Mouse (Mus musculus): ENCODE data around the gene Sf3a3. TPM values are rescaled to one million over a fixed set of nuclear protein-coding genes. Genes with fewer than 3 reads are reported as not detected.
"Not testable (repeated sequence)": the region's sequence is repeated elsewhere in the genome, so short reads cannot be mapped to it uniquely, and the experiment has no call there.

The Sf3a3 gene
- total RNA-seq, 1 experiment: 117 TPM

GRCm38 (mm10) chr4:124712618-124713017, 2.0 kb upstream of the Sf3a3 start:
- Histone ChIP-seq H3K9ac (ENCODE audit: insufficient read depth, low read depth, low read length, poor library complexity, severe bottlenecking) (no peak overlapping the region), H3K4me3 (ENCODE audit: insufficient read depth in 1 of 2, low read depth in 1 of 2, low read length in 2 of 2, poor library complexity in 1 of 2, severe bottlenecking in 1 of 2) (no peak overlapping the region), H3K36me3 (ENCODE audit: control insufficient read depth, insufficient read depth, low read length, poor library complexity, severe bottlenecking) (peaks cover 8% of the 10 kb centered on the region; the same call in 1 of the 2 replicates), H3K9me3 (ENCODE audit: control insufficient read depth, insufficient read depth, low read depth, low read length) (no peaks in the 10 kb centered on the region), H3K27ac (ENCODE audit: insufficient read depth, low read depth, low read length, poor library complexity, severe bottlenecking) (no peak overlapping the region), H3K4me1 (ENCODE audit: control insufficient read depth in 2 of 2, insufficient read depth in 2 of 2, low read length in 2 of 2, poor library complexity in 1 of 2) (peaks cover 3 to 7% of the 10 kb centered on the region in 2 experiments; a peak in 1 of 4 replicates)
- TF ChIP-seq ZNF384 (IDR thresholded peaks at IDR 0.05; ENCODE audit: low read depth, low read length) (no peak), ZC3H11A (IDR thresholded peaks at IDR 0.05; ENCODE audit: borderline replicate concordance, low read depth, low read length) (no peak), CHD2 (IDR thresholded peaks at IDR 0.05; ENCODE audit: low read depth, low read length) (no peak), HCFC1 (IDR thresholded peaks at IDR 0.05; ENCODE audit: borderline replicate concordance, insufficient read depth, low read length) (no peak), MAFK (IDR thresholded peaks at IDR 0.05; ENCODE audit: insufficient read depth, low read depth, low read length) (no peak)
- DNase-seq (ENCODE audit: low read depth, low spot score): no peak
- in situ Hi-C loops (cut with MboI; ENCODE audit: low sequenced_read_pairs in 2 of 2, unreplicated experiment in 2 of 2): no loop called here

- H3K4me3 ChIP-seq (ENCODE audit: insufficient read depth in 1 of 2, low read depth in 1 of 2, low read length in 2 of 2, poor library complexity in 1 of 2, severe bottlenecking in 1 of 2); in situ Hi-C loops (cut with MboI; ENCODE audit: low sequenced_read_pairs in 2 of 2, unreplicated experiment in 2 of 2); H3K36me3 ChIP-seq (ENCODE audit: control insufficient read depth, insufficient read depth, low read length, poor library complexity, severe bottlenecking); H3K4me1 ChIP-seq (ENCODE audit: control insufficient read depth in 2 of 2, insufficient read depth in 2 of 2, low read length in 2 of 2, poor library complexity in 1 of 2); H3K9ac ChIP-seq (ENCODE audit: insufficient read depth, low read depth, low read length, poor library complexity, severe bottlenecking); DNase-seq (ENCODE audit: low read depth, low spot score); H3K9me3 ChIP-seq (ENCODE audit: control insufficient read depth, insufficient read depth, low read depth, low read length); H3K27ac ChIP-seq (ENCODE audit: insufficient read depth, low read depth, low read length, poor library complexity, severe bottlenecking): not testable (repeated sequence)
Measured at GRCm38 (mm10) chr4:124713850-124714249, 726 bp upstream of the Sf3a3 start.

- no peaks in the 10 kb centered on the region for H3K9me3 ChIP-seq (ENCODE audit: control insufficient read depth, insufficient read depth, low read depth, low read length)
- H3K9ac ChIP-seq (ENCODE audit: insufficient read depth, low read depth, low read length, poor library complexity, severe bottlenecking): no peak overlapping the region
- no peak overlapping the region for H3K27ac ChIP-seq (ENCODE audit: insufficient read depth, low read depth, low read length, poor library complexity, severe bottlenecking)
- no peak for DNase-seq (ENCODE audit: low read depth, low spot score)
- TF ChIP-seq ZC3H11A (IDR thresholded peaks at IDR 0.05; ENCODE audit: borderline replicate concordance, low read depth, low read length): no peak
- TF ChIP-seq ZNF384 (IDR thresholded peaks at IDR 0.05; ENCODE audit: low read depth, low read length): no peak
- TF ChIP-seq HCFC1 (IDR thresholded peaks at IDR 0.05; ENCODE audit: borderline replicate concordance, insufficient read depth, low read length): no peak
- TF ChIP-seq CHD2 (IDR thresholded peaks at IDR 0.05; ENCODE audit: low read depth, low read length): no peak
- no peak for TF ChIP-seq MAFK (IDR thresholded peaks at IDR 0.05; ENCODE audit: insufficient read depth, low read depth, low read length)
- H3K4me1 ChIP-seq (ENCODE audit: control insufficient read depth in 2 of 2, insufficient read depth in 2 of 2, low read length in 2 of 2, poor library complexity in 1 of 2): 0 out of 4 replicates have a peak, but pooled peaks cover 0 to 2% of the 10 kb centered on the region in 2 experiments
- in situ Hi-C loops (cut with MboI; ENCODE audit: low sequenced_read_pairs in 2 of 2, unreplicated experiment in 2 of 2): no loop called here
- H3K4me3 ChIP-seq (ENCODE audit: insufficient read depth in 1 of 2, low read depth in 1 of 2, low read length in 2 of 2, poor library complexity in 1 of 2, severe bottlenecking in 1 of 2): no peak overlapping the region
- peaks cover 42% of the 10 kb centered on the region for H3K36me3 ChIP-seq (ENCODE audit: control insufficient read depth, insufficient read depth, low read length, poor library complexity, severe bottlenecking)
Measured at GRCm38 (mm10) chr4:124719101-124719500, 4.5 kb downstream of the Sf3a3 start.

GRCm38 (mm10) chr4:124726121-124726520, 11.5 kb downstream of the Sf3a3 start:
- H3K36me3 ChIP-seq (ENCODE audit: control insufficient read depth, insufficient read depth, low read length, poor library complexity, severe bottlenecking): peaks cover 61% of the 10 kb centered on the region
- TF ChIP-seq ZNF384 (IDR thresholded peaks at IDR 0.05; ENCODE audit: low read depth, low read length): no peak
- no peak for TF ChIP-seq CHD2 (IDR thresholded peaks at IDR 0.05; ENCODE audit: low read depth, low read length)
- no peak for TF ChIP-seq ZC3H11A (IDR thresholded peaks at IDR 0.05; ENCODE audit: borderline replicate concordance, low read depth, low read length)
- TF ChIP-seq MAFK (IDR thresholded peaks at IDR 0.05; ENCODE audit: insufficient read depth, low read depth, low read length): no peak
- in situ Hi-C loops (cut with MboI; ENCODE audit: low sequenced_read_pairs in 2 of 2, unreplicated experiment in 2 of 2): no loop called here

GRCm38 (mm10) chr4:124736952-124737351, 22.4 kb downstream of the Sf3a3 start:
- TF ChIP-seq ZNF384 (IDR thresholded peaks at IDR 0.05; ENCODE audit: low read depth, low read length): no peak
- no peak for TF ChIP-seq MAFK (IDR thresholded peaks at IDR 0.05; ENCODE audit: insufficient read depth, low read depth, low read length)
- no peak for TF ChIP-seq CHD2 (IDR thresholded peaks at IDR 0.05; ENCODE audit: low read depth, low read length)
- TF ChIP-seq ZC3H11A (IDR thresholded peaks at IDR 0.05; ENCODE audit: borderline replicate concordance, low read depth, low read length): no peak
- DNase-seq (ENCODE audit: low read depth, low spot score): no peak
- peaks cover 2 to 8% of the 10 kb centered on the region in 2 experiments; a peak in 1 of 4 replicates for H3K4me1 ChIP-seq (ENCODE audit: control insufficient read depth in 2 of 2, insufficient read depth in 2 of 2, low read length in 2 of 2, poor library complexity in 1 of 2)
- no peaks in the 10 kb centered on the region for H3K9me3 ChIP-seq (ENCODE audit: control insufficient read depth, insufficient read depth, low read depth, low read length)
- H3K9ac ChIP-seq (ENCODE audit: insufficient read depth, low read depth, low read length, poor library complexity, severe bottlenecking): no peak overlapping the region
- no peak overlapping the region for H3K4me3 ChIP-seq (ENCODE audit: insufficient read depth in 1 of 2, low read depth in 1 of 2, low read length in 2 of 2, poor library complexity in 1 of 2, severe bottlenecking in 1 of 2)
- peaks cover 6% of the 10 kb centered on the region for H3K36me3 ChIP-seq (ENCODE audit: control insufficient read depth, insufficient read depth, low read length, poor library complexity, severe bottlenecking)
- H3K27ac ChIP-seq (ENCODE audit: insufficient read depth, low read depth, low read length, poor library complexity, severe bottlenecking): no peak overlapping the region
- in situ Hi-C loops (cut with MboI; ENCODE audit: low sequenced_read_pairs in 2 of 2, unreplicated experiment in 2 of 2): no loop called here

More at GRCm38 (mm10) chr4:124726121-124726520, 11.5 kb downstream of the Sf3a3 start:
- DNase-seq (ENCODE audit: low read depth, low spot score): no peak
- no peak overlapping the region for H3K27ac ChIP-seq (ENCODE audit: insufficient read depth, low read depth, low read length, poor library complexity, severe bottlenecking)
- H3K4me3 ChIP-seq (ENCODE audit: insufficient read depth in 1 of 2, low read depth in 1 of 2, low read length in 2 of 2, poor library complexity in 1 of 2, severe bottlenecking in 1 of 2): no peak overlapping the region
- H3K9me3 ChIP-seq (ENCODE audit: control insufficient read depth, insufficient read depth, low read depth, low read length): no peaks in the 10 kb centered on the region
- H3K4me1 ChIP-seq (ENCODE audit: control insufficient read depth in 2 of 2, insufficient read depth in 2 of 2, low read length in 2 of 2, poor library complexity in 1 of 2): no peaks in the 10 kb centered on the region
- no peak overlapping the region for H3K9ac ChIP-seq (ENCODE audit: insufficient read depth, low read depth, low read length, poor library complexity, severe bottlenecking)

Data from ES-E14 (cell line).